Mouse (Mus musculus) embryonic stem cell, embryonic (primary cell): ENCODE results near the gene Taf4.

Source experiments
- CTCF ChIA-PET, 4 experiments: fragments of 300-600 bp in 2 of 4; fragments of 350-600 bp in 2 of 4; sonication (Branson Sonifier 250); formaldehyde crosslinking; loops; one replicate each; lab custom pipeline; 2022; ENCODE audit warnings: inconsistent platforms in 2 of 4; lab: Charles Lee
- POLR2A ChIA-PET, 4 experiments: fragments of 300-600 bp in 2 of 4; fragments of 350-600 bp in 2 of 4; sonication (Branson Sonifier 250); formaldehyde crosslinking; loops; one replicate each; lab custom pipeline; 2022; ENCODE audit warnings: antibody characterized with exemption in 4 of 4, inconsistent platforms in 1 of 4; lab: Charles Lee

The Taf4 gene

GRCm38 (mm10) chr2:180001635-180002034 lies 25.2 kb upstream of the Taf4 start:
- ChIA-PET POLR2A (interaction anchor here (0.5 to 1.6 kb wide), 6 partner anchors 13 to 197 kb away, joined by 3 to 4 read pairs (median 3); partner anchors contain the start of gene Lsm14b (in 1 of the 4)), CTCF (interaction anchor here in 2 of 4 experiments (0.6 to 1.6 kb wide), 2 partner anchors 9 to 61 kb away, joined by 3 to 4 read pairs; no protein-coding TSS in a partner anchor)

GRCm38 (mm10) chr2:179998431-179998830 lies 22.0 kb upstream of the Taf4 start:
- POLR2A ChIA-PET, result interaction anchor here in 3 of 4 experiments (0.5 to 2.7 kb wide), 14 partner anchors 9 to 701 kb away, joined by 3 to 18 read pairs (median 4); partner anchors contain the start of gene Lsm14b (in 2 of the 3)
- CTCF ChIA-PET, result interaction anchor here in 2 of 4 experiments (1.0 to 1.1 kb wide), 2 partner anchors 44 to 53 kb away, joined by 3 to 4 read pairs; partner anchors contain the start of gene Psma7 (in 1 of the 2)

- POLR2A ChIA-PET, result interaction anchor here in 1 of 4 experiments (1.2 to 1.9 kb wide), 2 partner anchors 11 to 32 kb away, joined by 4 to 5 read pairs; partner anchors contain the start of gene Lsm14b
- CTCF ChIA-PET, result no interaction called here
These were observed 16.6 kb upstream of the Taf4 start for GRCm38 (mm10) chr2:179993071-179993470.

- POLR2A ChIA-PET, result interaction anchor here in 3 of 4 experiments (0.6 to 2.5 kb wide), 25 partner anchors 9 to 293 kb away, joined by 3 to 16 read pairs (median 4); partner anchors contain the start of genes Psma7 (in 2 of the 3), Ss18l1 (in 2 of the 3), Lsm14b (in 1 of the 3) and Taf4 (in 1 of the 3)
- CTCF ChIA-PET, result interaction anchor here in 1 of 4 experiments (1.0 kb wide), 1 partner anchor 62 kb away, joined by 4 read pairs; no protein-coding TSS in a partner anchor
These were observed 12.7 kb upstream of the Taf4 start for GRCm38 (mm10) chr2:179989098-179989497.

- ChIA-PET POLR2A (interaction anchor here in 2 of 4 experiments (0.6 to 1.5 kb wide), 3 partner anchors 10 to 15 kb away, joined by 3 to 4 read pairs (median 3); partner anchors contain the start of gene Taf4 (in 1 of the 2)), CTCF (interaction anchor here in 1 of 4 experiments (0.6 kb wide), 1 partner anchor 264 kb away, joined by 6 read pairs; no protein-coding TSS in a partner anchor)
These were observed 10.1 kb upstream of the Taf4 start for GRCm38 (mm10) chr2:179986437-179987022.

GRCm38 (mm10) chr2:179985695-179986094 lies 9.2 kb upstream of the Taf4 start:
- CTCF ChIA-PET, result no interaction called here
- POLR2A ChIA-PET, result interaction anchor here in 2 of 4 experiments (0.8 to 1.7 kb wide), 8 partner anchors 9 to 271 kb away, joined by 3 to 7 read pairs (median 4); partner anchors contain the start of genes Lsm14b (in 1 of the 2), Psma7 (in 1 of the 2), Rps21 (in 1 of the 2) and Ss18l1 (in 1 of the 2)

- CTCF ChIA-PET, result no interaction called here
These were observed 8.4 kb upstream of the Taf4 start for GRCm38 (mm10) chr2:179984830-179985229.

GRCm38 (mm10) chr2:179982715-179983114 lies 6.3 kb upstream of the Taf4 start:
- CTCF ChIA-PET, result interaction anchor here in 2 of 4 experiments (0.8 to 0.9 kb wide), 3 partner anchors 68 to 110 kb away, joined by 3 to 5 read pairs (median 3); no protein-coding TSS in a partner anchor
- POLR2A ChIA-PET, result interaction anchor here in 1 of 4 experiments (1.3 to 2.2 kb wide), 2 partner anchors 10 to 59 kb away, joined by 3 to 5 read pairs; partner anchors contain the start of genes Psma7 and Ss18l1

More at GRCm38 (mm10) chr2:179984830-179985229, 8.4 kb upstream of the Taf4 start:
- POLR2A ChIA-PET, result interaction anchor here in 2 of 4 experiments (0.8 to 1.7 kb wide), 10 partner anchors 8 to 272 kb away, joined by 3 to 7 read pairs (median 3); partner anchors contain the start of genes Lsm14b (in 1 of the 2), Psma7 (in 1 of the 2), Rps21 (in 1 of the 2) and Ss18l1 (in 1 of the 2)

GRCm38 (mm10) chr2:179980616-179981015 lies 4.2 kb upstream of the Taf4 start:
- POLR2A ChIA-PET, result interaction anchor here in 3 of 4 experiments (0.6 to 2.2 kb wide), 15 partner anchors 8 to 137 kb away, joined by 3 to 10 read pairs (median 4); partner anchors contain the start of gene Lsm14b (in 1 of the 3)
- CTCF ChIA-PET, result interaction anchor here in 2 of 4 experiments (0.7 to 2.6 kb wide), 3 partner anchors 62 to 71 kb away, joined by 3 to 8 read pairs (median 3); partner anchors contain the start of genes Psma7 (in 1 of the 2) and Ss18l1 (in 1 of the 2)

- POLR2A ChIA-PET, result interaction anchor here in 3 of 4 experiments (0.6 to 3.4 kb wide), 9 partner anchors 9 to 123 kb away, joined by 3 to 26 read pairs (median 4); partner anchors contain the start of gene Lsm14b (in 1 of the 3)
- CTCF ChIA-PET, result interaction anchor here in 1 of 4 experiments (2.6 kb wide), 1 partner anchor 71 kb away, joined by 8 read pairs; no protein-coding TSS in a partner anchor
These were observed 3.4 kb upstream of the Taf4 start for GRCm38 (mm10) chr2:179979836-179980235.

- POLR2A ChIA-PET, result interaction anchor here in 2 of 4 experiments (1.2 to 3.4 kb wide), 9 partner anchors 11 to 59 kb away, joined by 3 to 26 read pairs (median 4); partner anchors contain the start of gene Lsm14b (in 1 of the 2)
- CTCF ChIA-PET, result interaction anchor here in 1 of 4 experiments (1.3 kb wide), 1 partner anchor 73 kb away, joined by 3 read pairs; no protein-coding TSS in a partner anchor
These were observed 1.8 kb upstream of the Taf4 start for GRCm38 (mm10) chr2:179978250-179978649.

GRCm38 (mm10) chr2:179977344-179978025 lies 1.0 kb upstream of the Taf4 start:
- POLR2A ChIA-PET, result interaction anchor here (0.5 to 3.4 kb wide), 40 partner anchors 8 to 731 kb away, joined by 3 to 26 read pairs (median 4); partner anchors contain the start of genes Adrm1 (in 1 of the 4), Lsm14b (in 1 of the 4), Osbpl2 (in 1 of the 4) and Rps21 (in 1 of the 4)
- CTCF ChIA-PET, result interaction anchor here in 3 of 4 experiments (0.6 to 0.7 kb wide), 3 partner anchors 56 to 241 kb away, joined by 3 to 6 read pairs (median 3); no protein-coding TSS in a partner anchor

GRCm38 (mm10) chr2:179976295-179976627 lies 185 bp downstream of the Taf4 start:
- CTCF ChIA-PET, result no interaction called here

GRCm38 (mm10) chr2:179975851-179976250 lies 595 bp downstream of the Taf4 start:
- POLR2A ChIA-PET, result interaction anchor here in 2 of 4 experiments (0.6 to 1.9 kb wide), 2 partner anchors 32 to 742 kb away, joined by 3 to 5 read pairs; no protein-coding TSS in a partner anchor
- CTCF ChIA-PET, result no interaction called here

More at GRCm38 (mm10) chr2:179976295-179976627, 185 bp downstream of the Taf4 start:
- POLR2A ChIA-PET, result interaction anchor here in 3 of 4 experiments (0.6 to 3.4 kb wide), 8 partner anchors 9 to 742 kb away, joined by 3 to 26 read pairs (median 4); partner anchors contain the start of gene Lsm14b (in 1 of the 3)

GRCm38 (mm10) chr2:179974651-179975471 lies 1.6 kb downstream of the Taf4 start:
- ChIA-PET CTCF (interaction anchor here in 2 of 4 experiments (0.6 to 1.3 kb wide), 2 partner anchors 62 to 76 kb away, joined by 3 read pairs; no protein-coding TSS in a partner anchor), POLR2A (interaction anchor here in 2 of 4 experiments (0.7 to 1.3 kb wide), 3 partner anchors 14 to 489 kb away, joined by 3 read pairs; no protein-coding TSS in a partner anchor)
